Mouse (Mus musculus) monocyte, adult 2 months (primary cell): ENCODE data around the gene Myzap.
"Not testable (repeated sequence)": the region's sequence is repeated elsewhere in the genome, so short reads cannot be mapped to it uniquely, and the experiment has no call there.

Experiments used
- DNase-seq, 2 experiments: peaks; one replicate each; pipeline ENCODE4 v3.0.0; 2022; ENCODE audit warnings: low spot score in 2 of 2, low read depth in 1 of 2

The Myzap gene

DNA sequence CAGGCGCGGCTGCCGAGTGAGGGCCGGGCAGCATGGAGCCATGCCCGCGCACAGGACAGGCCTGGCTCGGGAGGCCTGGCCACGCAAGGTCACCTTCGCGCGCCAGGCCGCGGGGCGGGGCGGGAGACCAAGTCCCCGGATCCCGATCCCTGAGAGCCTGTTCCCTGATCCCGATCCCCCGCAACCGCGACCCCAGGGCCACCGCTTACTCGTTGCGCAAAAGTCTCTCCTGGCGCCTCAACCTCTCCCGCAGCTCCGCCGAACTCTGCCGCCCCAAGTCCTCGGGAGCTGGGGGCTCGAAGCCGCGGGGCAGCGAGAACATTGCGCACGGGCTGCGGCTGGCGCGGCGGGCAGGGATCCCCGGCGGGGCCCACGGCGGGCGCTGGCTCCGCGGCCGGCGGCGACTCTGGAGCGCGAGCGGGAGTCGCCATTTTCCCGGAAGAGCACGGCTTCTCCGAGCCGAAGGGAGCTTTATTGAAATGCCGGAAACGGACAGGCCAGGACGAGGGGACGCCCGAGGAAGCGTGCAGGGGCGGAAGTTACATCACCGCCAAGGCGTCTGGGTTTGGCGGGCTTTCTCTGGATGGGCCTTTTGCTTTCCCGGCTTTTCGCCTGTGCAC, 106.6 kb downstream of the Myzap start, which contains the start of gene Polr2m:
TSS of gene Polr2m (minus strand) at position 461 of the 620 bp plus-strand sequence.
- DNase-seq = peak; percentile 78 to 82

DNA sequence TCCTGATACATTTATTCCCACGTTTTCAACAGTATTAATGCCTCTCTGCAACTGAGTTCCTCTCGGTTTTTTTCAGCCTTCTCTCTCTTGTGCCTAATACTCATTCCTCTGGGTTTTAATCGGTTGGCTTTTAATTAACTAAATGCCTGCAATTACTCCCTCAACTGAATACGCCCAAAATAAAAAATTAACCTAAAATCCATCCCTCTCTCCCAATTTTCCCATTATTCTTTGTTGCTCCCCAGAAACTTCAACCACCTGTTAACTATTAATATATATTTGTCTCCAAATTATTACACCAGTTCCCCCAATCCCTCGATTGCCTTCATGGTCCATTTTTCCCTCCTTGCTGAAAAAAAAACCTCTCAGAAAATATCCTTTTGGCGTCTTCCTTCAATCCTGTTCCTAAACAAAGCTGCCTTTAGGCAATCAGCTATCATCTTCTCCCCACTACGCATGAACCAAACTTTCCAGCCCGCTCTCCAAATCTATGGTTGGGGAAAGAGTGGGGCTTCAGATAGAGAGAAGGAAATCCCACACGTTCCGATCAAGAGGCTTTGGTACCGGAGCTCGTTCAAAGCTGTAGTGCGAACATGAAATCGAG, 107.2 kb downstream of the Myzap start:
- no peak for DNase-seq

DNA sequence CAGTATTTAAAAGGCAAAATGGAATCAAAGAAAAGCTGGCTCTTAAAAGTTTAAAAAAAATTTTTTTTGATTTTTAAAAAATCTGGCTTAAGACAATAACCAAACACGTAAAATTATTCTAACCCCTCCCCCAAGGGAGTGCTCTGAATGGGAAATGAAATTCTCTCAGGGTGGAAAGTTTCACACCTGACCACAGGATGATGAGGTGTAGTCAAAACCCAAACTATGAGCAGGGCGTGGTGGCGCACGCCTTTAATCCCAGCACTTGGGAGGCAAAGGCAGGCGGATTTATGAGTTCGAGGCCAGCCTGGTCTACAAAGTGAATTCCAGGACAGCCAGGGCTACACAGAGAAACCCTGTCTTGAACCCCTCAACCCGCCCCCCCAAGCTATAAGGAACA, 108.3 kb downstream of the Myzap start:
- not testable (repeated sequence) for DNase-seq

DNA sequence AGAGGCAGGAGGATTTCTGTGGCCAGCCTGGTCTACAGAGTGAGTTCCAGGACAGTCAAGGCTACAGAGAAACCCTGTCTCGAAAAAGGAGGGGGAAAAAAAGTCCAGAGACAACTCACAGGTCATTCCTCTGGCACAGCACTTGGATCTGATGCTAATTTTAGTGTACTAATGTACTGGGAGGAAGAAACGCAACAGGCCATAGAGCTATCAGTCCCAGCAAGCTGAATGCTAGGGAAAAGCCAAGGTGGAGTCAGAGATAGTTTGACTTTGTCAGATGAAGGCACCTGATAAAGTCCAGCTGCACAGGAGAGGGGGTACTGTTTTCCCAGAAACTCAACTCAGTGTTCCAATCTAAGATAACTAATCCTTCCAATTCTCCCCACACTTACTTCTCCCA, 111.9 kb downstream of the Myzap start:
- DNase-seq = no peak

DNA sequence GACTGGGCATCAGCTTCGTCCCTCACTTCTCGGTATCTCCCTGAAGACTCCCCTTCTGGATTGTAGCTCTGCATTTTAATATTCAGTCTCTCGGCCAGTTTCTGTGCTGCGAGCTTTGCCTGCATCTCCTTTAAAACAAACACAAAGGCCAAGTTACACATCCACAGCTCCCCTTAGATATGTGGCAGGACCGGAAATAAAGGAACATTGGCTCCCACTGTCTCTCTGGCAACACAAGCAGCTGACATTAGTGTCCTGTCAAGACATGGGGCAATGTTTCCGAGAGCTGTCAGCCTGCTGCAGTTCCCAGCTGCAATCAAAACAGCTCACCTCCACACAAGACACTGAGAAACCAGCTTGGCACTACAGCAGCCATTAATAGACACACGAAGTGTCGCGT, 112.7 kb downstream of the Myzap start:
- DNase-seq = no peak

DNA sequence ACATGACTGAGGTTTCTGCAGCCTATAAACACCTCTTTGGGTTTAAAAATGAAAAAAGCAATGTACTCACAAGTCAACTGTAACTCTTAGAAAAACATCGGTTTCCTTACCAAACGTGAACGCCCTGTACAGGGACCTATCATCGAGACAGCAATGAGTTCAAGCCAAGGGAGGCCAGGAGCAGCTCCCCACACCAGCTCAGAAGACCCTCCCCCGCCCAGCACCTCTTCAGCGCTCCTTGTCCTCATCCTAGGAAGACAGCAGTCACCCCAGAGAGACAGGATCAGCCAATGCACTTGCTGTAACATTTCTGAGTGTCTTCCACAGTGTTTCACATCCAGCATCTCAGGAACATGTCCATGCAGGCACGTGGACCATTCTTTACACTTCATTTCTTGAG, 113.6 kb downstream of the Myzap start:
- DNase-seq = no peak

GRCm38 (mm10) chr9:71476601-71477000, 115.6 kb downstream of the Myzap start:
- no peak for DNase-seq

GRCm38 (mm10) chr9:71475536-71475935, 116.6 kb downstream of the Myzap start:
- DNase-seq = no peak

DNA sequence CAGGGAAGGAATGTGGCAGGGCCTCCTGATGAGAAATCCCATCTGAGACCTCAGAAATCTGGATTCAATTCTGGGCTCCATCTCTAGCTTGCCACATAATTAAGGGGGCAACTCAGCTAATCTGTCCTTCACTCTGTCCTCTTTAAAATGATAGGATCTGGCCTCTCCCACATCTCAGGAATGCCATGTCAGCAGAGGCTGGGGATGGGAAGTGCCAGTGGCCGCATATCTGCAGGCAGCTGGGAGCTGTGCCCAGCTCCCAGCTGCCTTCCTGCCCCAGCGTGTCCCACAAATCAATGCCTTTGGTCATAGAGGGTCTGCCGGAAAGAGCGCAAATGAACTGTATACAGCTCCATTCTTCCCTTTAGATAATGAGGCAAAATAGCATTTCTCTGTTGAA, 124.7 kb downstream of the Myzap start:
- no peak for DNase-seq

- DNase-seq = no peak
Measured at GRCm38 (mm10) chr9:71466111-71466510, 126.0 kb downstream of the Myzap start.

- no peak for DNase-seq
Measured at GRCm38 (mm10) chr9:71463072-71463667, 129.0 kb downstream of the Myzap start.

DNA sequence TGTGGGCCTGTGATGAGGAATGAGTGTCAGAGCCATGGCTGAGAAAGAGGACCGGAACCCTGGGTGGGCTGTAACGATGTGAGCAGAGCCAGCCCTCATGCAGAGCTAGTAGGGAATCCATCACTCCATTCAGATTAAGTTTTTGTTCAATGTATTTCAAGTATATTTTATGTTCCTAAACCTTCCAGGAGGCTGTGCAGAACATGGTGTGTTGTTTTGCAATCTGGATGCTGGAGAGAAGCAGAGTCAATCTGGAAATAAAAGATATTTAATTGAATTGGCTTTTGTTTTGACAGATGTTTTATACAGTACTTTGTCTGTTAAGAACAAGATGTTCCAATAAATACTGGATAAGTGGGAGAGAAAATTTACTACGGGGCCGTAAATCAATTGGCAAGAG, 135.4 kb downstream of the Myzap start:
- no peak for DNase-seq
